Mouse (Mus musculus) cerebellum, adult 8-10 months (tissue): ENCODE data around the gene Mfng.

Experiments
- DNase-seq: peaks from one replicate; pipeline ENCODE4 v3.0.0; 2022

The Mfng gene

DNA sequence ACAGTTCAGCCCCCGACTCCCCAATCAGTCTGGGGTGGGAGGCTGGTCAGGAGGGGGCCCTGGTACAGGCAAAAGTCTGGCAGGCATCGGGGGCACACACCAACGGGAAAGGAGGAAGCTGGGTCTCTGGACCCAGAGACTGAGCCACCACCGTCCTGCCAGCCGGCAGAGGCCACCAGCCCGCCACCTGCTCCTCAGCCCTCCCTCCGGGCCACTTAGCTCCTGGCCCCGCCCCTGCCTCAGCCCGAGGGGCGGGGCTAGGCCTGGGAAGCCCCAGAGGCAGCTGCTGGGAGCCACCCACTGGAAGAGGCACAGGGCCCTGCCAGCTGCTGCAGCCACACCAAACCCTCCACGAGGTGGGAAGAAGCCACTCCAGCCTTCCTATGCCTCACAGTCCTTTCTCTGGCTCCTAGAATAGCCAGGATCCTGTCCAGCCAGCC is at the start of gene Mfng:
Mfng (minus strand) TSS at position 186 of the 440 bp plus-strand sequence.
- no peak for DNase-seq

GRCm38 (mm10) chr15:78816074-78816391 is 42.8 kb upstream of the Mfng start:
- DNase-seq, result no peak

DNA sequence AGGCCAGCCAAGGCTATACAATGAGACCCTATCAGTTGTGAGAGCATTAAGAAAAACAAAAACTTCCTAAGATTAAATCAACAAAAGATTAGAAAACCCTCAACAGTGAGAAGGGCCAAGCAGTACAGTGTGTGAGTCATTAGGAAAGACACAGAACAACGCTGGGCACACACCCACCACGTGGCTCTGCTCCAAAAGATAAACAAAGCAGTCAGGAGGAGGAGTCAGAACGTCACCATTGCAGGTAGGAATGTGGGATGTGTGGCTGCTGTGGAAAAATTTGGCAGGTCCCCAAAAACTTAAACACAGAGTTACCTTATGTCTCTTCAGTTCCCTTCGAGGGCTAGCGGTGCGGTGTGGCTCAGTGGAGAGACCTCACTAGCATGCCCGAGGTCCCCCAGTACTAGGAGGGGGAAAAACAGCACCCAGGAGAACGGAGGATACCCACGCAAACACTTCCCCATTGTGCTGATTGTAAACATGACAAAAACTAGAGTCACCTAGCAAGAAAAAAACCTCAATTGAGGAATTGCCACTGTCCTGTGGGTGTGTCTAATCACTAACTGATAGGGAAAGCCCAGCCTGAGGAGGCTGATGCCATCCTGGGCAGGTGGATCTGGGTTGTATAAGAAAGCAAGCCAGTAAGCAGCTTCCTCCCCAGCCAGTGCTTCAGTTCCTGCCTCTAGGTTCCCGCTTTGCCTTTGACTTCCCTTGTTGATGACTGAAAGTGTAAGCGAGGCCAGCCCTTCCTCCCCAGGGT is 42.2 kb upstream of the Mfng start:
- DNase-seq, result no peak

- DNase-seq, result no peak
Measured at GRCm38 (mm10) chr15:78813603-78814002, 40.3 kb upstream of the Mfng start.

DNA sequence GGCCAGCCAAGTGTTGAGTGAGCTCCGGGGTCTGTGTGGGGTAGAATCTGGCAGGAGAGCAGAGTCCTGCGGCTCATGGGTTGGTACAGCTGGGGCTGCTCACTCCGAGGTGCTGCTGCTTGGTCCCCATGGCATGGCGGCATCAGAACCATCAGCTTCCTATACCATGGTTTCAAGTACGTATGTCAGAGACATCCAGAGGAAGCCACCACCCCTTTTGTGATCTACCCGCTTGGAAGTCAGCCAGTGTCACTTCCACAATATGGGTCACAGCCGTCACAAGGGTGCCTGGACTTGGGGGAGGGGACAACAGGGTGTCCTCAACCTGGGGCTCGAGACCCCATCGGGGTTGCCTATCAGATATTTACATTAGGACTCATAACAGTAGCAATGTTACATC is 36.9 kb upstream of the Mfng start:
- no peak for DNase-seq

GRCm38 (mm10) chr15:78809739-78810138 is 36.5 kb upstream of the Mfng start:
- DNase-seq, result no peak

DNA sequence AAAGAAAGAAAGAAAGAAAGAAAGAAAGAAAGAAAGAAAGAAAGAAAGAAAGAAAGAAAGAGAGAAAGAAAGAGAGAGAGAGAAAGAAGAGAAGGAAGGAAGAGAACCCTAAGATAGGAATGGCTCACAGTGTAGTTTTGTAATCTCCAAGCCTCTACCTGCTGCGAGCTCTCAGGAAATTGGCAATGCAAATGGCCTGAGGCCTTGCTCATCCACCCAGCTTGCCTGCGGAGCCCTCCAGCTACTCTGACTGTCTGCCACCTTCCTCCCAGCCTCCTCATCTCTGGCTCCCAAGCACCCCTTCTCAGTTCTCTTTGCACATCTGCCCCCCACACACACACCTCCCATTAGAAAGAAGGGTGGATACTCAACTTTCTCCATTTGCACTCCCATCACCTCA is 35.7 kb upstream of the Mfng start:
- DNase-seq, result no peak

DNA sequence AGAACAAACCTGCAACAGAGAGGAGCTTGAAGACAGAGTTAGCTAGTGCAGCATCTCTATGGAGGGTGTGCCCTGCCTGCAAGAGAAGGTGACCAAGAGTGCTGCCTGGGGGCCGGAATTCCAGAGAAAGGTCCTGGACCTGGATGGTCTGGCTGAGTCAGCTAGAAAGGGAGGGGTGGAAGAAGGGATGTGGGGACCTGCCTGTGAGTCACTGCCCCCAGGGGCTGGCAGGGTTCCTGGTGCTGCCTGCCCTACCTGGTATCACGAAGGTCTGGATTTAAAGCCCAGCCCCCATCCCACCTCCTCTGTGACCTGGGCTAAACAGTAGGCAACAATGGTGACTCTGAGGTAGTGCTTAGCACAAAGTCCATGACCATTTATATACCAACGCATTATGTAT is 33.9 kb upstream of the Mfng start:
- DNase-seq, result no peak

DNA sequence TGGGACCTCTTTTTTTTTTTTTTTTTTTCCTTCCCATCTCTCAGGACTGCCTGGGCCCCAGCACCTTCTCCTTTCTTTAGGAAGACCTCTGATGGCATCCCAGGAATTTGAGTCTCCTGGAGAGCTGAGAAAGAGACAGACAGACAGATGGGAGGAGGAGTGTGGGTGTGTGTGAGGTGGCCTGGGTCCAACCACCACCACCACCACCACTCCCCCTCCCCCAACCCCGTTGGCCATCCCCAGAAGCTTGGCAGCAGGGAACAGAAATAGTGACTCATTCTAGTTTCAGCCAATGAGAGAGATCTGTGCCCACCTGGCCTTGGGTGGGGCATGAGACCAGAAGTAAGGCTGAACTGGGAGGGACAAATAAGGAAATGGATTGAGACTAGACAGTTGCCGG is 33.3 kb upstream of the Mfng start:
- DNase-seq, result no peak

DNA sequence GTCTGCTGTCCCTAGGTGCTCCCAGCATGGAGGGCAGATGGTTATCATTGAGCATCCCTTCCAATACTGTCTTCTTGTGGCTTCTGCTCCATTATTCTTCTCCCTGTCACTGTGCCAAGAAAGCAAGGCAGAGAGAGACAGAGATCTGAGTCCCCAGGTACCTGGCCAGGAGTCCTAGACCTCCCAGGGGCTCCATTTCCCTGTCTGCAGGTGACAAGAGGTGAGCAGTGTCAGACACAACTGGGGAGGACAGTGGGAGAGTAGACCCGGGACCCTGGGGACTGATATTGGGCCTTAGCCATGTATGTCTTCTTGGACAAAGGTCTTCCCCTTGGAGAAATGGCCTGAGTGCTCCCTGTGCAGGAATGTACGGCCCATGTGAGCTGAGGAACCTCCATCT is 32.1 kb upstream of the Mfng start:
- no peak for DNase-seq

GRCm38 (mm10) chr15:78804326-78804725 is 31.1 kb upstream of the Mfng start:
- no peak for DNase-seq

DNA sequence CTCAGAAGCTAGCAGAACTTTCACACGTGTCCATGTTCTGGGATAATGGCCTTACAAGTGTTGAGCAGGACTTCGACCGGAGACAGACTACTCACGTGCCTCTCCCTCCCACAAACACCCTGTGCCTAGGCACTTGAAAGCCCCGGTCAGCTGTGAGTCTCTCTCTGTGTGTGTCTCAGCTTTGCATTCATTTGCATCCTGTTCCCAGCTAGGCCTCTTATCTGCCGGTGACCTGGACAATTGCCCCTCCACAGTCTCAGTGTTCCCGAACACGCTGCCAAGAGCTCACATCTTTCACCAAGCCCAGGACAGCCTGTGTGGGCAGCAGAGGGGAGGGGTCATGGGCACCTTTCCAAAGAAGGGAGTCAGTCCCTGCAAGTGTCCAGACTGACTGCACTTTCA is 30.2 kb upstream of the Mfng start:
- no peak for DNase-seq

GRCm38 (mm10) chr15:78802776-78803391 is 29.6 kb upstream of the Mfng start, which contains the start of gene Card10:
TSS of gene Card10 (minus strand) at chr15:78803042.
- DNase-seq, result no peak

DNA sequence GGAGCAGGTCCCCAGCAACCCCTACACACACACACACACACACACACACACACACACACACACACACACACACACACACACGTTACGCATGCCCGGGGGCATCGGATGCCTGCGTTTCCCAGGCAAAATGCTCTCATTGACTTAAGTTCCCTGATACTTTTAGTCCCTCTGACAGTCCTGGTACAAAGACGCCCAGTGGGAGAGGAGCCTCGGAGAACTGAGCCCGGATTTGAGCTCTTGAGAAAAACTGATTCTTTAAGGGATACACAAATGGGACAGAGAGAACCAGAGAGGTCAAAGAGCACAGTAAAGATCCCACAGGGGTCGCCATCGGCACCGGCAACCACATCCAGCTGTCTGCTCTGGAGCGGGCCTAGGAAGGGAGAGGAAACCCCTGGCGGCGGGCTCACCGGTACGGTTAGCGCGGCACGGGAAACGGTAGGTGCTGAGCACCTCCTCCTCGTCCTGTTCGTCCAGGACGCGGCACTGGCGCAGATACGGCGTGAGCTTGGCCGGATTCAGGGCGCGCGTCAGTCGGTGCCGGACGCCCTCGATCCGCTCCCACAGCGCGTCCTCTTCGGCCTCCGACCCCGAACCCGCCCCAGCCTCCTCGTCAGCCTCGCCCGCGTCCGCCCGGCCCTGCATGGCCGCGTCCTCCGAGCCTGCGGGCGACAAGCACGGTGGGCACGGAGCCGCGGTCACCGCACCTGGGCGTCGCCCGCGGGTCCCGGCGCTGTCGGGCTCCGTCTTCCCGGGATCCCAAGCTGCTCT is 28.9 kb upstream of the Mfng start:
- no peak for DNase-seq

DNA sequence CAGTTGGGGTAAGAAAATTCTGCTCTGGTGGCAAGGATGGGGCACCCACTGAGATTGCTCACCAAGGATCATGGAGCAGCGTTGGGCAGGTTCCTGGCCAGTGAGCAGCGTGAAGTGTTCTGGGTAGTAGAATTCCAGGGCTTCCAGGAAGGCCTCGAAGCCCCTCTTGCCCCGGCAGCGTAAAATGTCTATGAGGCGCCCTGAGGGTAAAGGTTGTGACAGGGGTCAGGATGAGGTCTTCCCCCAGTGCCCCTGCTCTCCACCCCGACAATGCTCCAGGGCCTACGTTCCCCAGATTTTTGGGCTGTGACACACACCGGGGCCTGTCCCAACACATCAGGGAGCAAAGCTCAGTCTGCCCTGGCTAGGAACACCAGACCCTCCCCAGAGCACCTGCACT is 28.3 kb upstream of the Mfng start:
- no peak for DNase-seq

GRCm38 (mm10) chr15:78799029-78799428 is 25.8 kb upstream of the Mfng start:
- no peak for DNase-seq

DNA sequence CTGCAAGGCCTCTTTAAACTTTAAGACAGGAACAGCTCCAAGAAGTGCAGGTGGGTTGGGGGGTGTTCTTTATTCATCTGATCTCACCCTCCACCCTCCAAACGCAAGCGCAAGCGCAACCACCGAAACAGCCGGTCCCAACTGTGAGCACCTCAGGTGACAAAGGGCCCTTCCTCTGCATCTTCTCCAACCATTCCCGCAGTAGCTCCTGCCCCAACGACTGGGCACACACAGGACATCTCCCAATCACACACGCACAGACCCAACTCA is 23.7 kb upstream of the Mfng start:
- no peak for DNase-seq

- no peak for DNase-seq
Measured at GRCm38 (mm10) chr15:78796196-78797059, 23.2 kb upstream of the Mfng start.

DNA sequence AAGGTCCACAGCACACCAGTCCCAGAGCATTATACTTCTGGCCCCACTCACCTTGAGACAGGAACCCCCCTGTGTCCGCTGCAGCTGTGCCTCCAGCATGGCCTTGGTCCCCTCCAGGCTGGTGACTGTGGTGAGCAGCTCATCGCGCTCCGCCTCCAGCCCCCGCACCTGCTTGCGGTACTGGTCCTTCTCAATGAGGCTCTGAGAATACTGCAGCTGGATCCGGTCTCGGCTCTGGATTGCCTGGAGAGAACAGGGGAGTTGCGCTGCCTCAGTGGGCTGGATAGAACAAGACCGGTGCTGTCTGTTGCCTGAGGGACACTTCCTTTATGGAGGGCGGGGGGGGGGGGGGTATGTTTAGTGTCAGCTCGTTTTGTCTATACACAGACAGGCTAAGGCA is 17.7 kb upstream of the Mfng start:
- no peak for DNase-seq

GRCm38 (mm10) chr15:78790451-78790850 is 17.2 kb upstream of the Mfng start:
- DNase-seq, result no peak

- DNase-seq, result no peak
Measured at GRCm38 (mm10) chr15:78789721-78790323, 16.5 kb upstream of the Mfng start.

GRCm38 (mm10) chr15:78788042-78788441 is 14.8 kb upstream of the Mfng start:
- no peak for DNase-seq

DNA sequence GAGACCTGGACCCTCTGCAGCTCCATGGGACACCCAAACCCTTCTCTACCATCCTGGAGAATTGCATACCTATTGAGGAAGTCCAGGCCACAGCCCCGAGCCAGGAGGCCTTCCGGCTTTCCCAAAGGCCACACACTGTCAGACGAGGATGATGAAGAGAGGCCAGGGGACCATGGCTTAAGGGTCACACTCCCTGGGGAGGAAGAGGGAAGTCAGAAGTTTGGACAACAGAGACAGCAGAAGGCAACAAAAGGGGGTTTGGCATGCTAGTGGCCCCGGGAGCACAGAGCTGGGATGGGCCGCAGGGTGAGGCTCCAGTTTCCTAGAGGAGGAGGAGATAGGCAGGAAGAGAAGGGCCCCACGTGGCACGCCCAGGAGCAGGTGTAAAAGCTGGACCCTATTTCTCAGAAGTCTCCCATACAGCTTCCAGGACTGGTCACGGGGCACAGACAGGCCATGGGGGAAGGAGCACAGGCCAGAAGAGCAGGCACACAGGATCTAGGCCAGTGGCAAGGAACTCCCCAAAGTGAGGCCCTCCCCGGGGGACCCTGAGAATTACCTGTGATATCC is 14.1 kb upstream of the Mfng start:
- DNase-seq, result no peak
